Mouse (Mus musculus): ENCODE measurements around the gene Gpatch1.
"Not testable (repeated sequence)": the region's sequence is repeated elsewhere in the genome, so short reads cannot be mapped to it uniquely, and the experiment has no call there.

The Gpatch1 gene

DNA sequence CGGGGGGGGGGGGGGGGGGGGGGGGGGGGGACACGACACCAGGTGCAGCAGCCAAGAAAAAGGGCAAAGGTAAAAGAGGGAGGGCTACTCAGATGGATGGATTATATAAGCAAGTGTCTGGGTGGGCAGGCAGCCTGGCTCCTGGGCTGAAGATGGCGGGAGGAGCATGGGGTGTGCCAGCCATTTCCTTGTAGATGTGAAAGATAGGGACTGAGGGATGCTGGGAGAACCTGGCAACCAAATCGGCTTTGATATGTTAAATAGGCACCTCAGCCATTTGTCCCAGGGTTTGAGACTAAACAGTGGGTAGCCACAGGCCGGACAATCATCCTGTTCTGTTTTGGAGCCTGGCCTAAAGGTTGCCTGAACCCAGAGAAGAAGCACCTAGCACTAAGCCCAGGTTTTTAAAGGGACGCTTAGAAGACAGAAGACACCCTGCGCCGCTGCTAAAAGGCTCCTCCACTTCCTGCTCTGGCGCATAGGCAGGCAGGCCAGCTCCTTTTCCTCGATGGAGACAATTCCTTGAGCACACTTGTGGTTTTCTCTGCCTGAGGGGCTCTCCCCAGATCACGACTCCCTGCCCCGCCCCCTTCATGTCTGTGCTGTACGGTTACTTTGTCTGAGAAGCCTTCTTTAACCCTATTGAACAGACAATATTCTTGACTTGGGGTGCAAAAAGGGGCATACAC, 4.6 kb upstream of the Gpatch1 start:
- DNase-seq (ENCODE audit: low spot score in 2 of 2) = no peak

DNA sequence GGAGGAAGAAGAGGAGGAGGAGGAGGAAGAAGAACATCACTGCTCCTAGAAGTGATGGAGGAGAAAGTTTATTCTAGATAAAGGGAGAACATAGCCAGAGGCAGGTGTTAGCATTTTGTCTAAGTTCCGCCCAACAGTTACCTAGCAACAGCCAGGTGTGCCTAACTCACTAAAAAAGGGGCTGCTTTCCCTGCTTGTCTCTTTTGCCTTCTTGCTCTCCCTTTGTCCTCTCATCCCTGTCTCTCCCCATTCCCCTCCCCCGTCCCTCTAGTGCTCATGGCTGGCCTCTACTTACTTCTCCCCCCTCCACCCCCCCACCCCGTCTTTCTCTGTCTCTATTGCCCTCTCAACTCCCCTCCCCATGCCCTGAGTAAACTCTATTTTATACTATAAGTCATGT, 3.9 kb upstream of the Gpatch1 start:
- no peak for DNase-seq (ENCODE audit: low spot score in 2 of 2)

GRCm38 (mm10) chr7:35319755-35320154, 1.5 kb upstream of the Gpatch1 start:
- no peak for DNase-seq (ENCODE audit: low spot score in 2 of 2)

DNA sequence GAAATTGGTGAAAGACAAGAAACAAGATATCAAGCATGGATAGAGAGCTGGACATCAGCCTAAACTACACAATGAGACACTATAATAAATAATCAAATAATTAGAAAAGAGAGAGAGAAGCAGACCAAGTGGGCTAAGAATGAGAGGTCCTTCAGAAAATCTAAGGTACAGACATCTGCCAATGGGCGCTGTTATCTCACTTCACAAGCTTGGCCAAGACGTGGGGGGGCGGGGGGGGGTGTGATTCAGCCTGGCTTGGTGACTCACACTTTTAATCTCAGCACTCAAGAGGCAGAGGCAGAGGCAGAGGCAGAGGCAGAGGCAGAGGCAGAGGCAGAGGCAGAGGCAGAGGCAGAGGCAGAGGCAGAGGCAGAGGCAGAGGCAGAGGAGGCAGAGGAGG, 981 bp upstream of the Gpatch1 start:
- not testable (repeated sequence) for DNase-seq (ENCODE audit: low spot score in 2 of 2)

DNA sequence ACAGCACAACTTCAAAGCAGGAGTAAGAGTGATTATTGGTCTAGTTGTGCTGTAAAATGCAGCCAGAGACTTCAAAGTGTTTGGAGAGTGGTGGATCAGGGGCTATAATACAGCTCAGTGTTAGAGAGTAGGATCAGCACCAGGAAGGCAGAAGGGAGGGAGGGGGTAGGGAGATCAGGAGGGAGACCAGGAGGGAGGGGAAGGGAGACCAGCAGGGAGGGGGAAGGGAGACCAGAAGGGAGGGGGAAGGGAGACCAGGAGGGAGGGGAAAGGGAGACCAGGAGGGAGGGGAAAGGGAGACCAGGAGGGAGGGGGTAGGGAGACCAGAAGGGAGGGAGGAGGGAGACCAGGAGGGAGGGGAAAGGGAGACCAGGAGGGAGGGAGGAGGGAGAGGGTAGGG, 4.1 kb downstream of the Gpatch1 start:
- DNase-seq (ENCODE audit: low spot score in 2 of 2) = no peak

GRCm38 (mm10) chr7:35311214-35311613, 7.0 kb downstream of the Gpatch1 start:
- DNase-seq (ENCODE audit: low spot score in 2 of 2) = no peak

DNA sequence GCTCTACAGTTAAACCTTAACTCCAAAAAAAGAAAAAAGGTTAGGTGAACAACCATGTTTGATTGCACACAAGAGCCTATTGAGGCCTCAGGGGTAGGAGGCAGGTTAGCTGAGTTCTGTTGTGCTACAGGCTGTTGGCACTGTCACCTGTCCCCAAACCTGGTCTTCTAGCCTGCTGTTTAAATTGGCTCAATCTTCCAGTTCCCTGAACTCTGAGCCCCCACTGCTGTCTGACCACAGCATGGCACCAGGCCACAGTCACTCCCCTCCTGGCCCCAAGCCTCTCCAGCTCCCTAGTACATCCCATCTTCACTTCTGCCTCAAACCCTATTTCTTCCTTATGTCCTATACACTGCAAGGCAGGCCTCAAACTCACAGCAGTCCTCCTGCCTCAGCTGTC, 17.4 kb downstream of the Gpatch1 start:
- no peak for DNase-seq (ENCODE audit: low spot score in 2 of 2)

- DNase-seq (ENCODE audit: low spot score in 2 of 2) = no peak
Measured at GRCm38 (mm10) chr7:35299656-35300055, 18.6 kb downstream of the Gpatch1 start.

- no peak for DNase-seq (ENCODE audit: low spot score in 2 of 2)
Measured at GRCm38 (mm10) chr7:35297886-35298285, 20.4 kb downstream of the Gpatch1 start.

GRCm38 (mm10) chr7:35295631-35296030, 22.6 kb downstream of the Gpatch1 start:
- no peak for DNase-seq (ENCODE audit: low spot score in 2 of 2)

DNA sequence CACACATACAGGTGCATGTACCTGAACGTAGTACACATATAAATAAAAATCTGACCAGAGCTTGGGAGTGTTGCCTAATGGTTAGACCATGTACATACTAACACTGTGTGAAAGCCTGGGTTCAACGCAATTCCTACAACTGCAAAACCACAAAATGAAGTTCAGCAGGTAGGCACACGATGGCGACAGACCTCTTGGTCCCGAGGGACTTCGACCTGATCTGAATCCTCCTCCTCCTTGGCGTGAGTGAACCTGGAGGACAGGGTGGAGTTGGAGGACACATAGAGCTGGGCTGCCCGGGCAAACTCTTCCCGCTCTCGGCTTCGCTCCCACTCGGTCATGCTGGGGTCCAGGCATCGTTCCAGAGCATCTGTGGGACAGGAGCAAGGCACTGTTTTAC, 24.8 kb downstream of the Gpatch1 start:
- no peak for DNase-seq (ENCODE audit: low spot score in 2 of 2)

DNA sequence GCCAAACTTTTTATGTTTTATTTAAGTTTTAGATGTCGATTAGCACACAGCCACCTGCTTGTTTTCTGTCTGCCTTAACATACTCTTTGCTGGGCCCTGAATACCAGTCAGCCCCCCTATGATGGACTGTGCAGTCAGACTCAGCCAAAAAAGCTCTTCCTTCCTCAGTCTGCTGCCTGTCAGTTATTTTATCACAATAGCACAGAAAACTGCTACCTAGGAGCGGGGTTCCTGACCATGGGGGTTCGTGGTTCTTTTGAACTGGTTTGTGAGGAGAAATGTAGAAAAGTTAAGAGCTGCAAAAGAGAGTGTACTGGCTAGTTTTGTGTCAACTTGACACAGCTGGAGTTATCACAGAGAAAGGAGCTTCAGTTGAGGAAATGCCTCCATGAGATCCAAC, 39.3 kb downstream of the Gpatch1 start:
- no peak for DNase-seq (ENCODE audit: low spot score in 2 of 2)

DNA sequence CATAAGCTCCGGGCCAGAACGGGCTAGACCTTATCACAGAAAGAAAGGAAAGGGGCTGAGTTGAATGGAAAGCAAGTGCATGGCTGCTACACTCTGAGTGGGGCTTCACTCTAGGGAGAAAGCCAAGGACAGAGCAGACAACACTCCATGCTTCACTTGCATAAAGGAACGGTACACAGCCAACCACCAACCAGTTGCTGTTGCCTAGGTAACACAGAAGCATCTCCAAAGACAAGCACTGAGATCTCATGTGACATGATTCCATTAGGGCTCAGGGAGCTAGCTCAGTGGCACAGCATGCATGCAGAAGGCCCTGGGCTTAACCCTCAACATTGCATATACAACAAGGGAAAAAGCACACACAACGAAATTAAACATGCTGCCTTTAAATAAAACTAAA, 40.8 kb downstream of the Gpatch1 start:
- no peak for DNase-seq (ENCODE audit: low spot score in 2 of 2)

- no peak for DNase-seq (ENCODE audit: low spot score in 2 of 2)
Measured at GRCm38 (mm10) chr7:35269443-35270024, 48.7 kb downstream of the Gpatch1 start.

DNA sequence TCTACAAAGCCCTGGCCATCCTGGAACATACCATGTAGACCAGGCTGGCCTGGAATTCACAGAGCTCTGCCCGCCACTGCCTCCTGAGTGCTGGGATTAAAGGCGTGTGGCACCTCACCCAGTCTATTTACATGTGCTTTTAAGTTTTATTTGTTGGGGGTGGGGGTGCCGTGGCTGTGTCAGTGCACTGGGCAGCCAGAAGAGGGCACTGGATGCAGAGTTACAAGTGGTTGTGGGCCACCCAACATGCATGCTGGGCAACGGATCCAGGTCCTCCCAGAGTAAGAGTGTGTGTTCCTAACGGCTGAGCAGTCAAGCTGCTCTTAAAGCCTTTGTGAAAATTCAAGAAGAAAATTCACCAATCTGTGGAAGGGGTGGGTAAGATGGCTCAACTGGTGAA, 50.4 kb downstream of the Gpatch1 start:
- no peak for DNase-seq (ENCODE audit: low spot score in 2 of 2)

DNA sequence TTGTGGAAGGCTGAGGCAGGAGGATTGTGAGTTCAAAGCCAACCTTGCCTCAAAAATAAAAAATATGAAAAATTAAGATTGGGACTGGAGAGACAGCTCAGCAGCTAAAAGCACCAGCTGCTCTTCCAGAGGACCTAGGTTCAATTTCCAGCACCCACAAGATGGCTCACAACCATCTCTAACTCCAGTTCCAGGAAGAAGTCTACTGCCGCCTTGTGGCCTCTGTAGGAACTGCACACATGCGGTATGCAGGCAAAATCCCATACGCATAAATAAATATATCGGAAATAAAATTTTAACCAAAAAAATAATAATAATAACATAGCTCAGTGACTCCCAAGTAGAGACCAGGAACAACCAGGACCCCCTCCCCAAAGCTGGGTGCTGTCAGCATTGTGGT, 51.6 kb downstream of the Gpatch1 start:
- peak in 1 of 2 experiments; percentile 21 for DNase-seq (ENCODE audit: low spot score in 2 of 2)

DNA sequence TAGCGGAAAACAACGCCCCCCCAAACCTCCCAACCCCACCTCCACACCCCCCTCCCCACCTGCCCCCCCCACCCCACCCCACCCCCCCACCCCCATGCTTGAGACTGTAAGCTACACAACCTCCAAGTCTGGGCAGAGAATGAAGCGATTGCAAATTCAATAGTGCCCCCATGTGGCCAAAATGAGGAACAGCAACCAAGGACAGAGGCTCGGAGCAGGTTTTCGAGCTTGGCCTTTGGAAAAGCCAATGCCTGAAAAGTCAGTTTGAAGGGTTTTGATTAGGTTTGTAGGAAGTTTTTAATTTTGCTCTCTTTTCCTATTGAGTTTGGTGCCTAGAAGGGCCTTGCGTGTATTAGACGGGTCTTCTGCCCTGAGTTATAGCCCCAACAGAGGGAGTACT, 53.5 kb downstream of the Gpatch1 start:
- DNase-seq (ENCODE audit: low spot score in 2 of 2) = peak in 1 of 2 experiments; percentile 36

DNA sequence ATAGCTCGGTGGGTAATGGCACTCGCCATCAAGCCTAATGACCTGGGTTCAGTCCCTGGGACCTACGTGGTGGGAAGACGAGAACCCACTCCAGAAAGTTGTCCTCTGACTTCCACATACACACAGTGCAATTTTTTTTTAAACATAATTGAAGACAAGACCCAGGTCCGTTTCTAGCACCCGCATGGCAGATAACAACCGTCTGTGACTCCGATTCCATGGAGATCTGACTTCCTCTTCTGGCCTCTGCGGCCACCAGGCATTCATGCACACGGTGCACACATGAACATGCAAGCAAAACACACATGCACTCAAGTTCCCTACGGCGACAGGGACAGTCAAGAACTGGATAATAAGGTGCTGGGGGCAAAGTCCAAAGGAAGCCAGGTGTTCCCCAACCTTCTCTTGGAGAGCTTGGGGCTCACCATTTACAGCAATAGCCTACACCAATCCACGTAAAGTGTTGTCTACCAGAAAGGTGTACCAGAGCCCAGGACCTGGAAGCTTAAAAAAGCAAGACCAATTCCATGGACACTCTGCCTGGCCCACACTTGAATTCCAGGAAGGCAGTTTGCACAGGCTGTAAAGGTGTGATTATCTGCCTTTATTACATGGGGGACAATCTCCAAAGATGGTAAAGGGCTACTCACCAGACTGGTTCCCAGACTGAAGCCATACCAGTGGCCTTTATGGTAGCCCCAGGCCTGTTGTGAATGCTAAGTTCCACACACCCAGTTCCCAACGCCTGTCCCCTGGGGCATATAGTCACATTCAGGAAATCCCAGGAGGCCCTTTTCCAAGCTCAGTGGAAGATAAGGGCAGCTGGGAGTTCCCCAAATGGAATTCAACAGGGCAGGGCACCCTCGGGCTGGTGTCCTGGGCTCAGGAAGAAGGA, 54.4 kb downstream of the Gpatch1 start:
- DNase-seq (ENCODE audit: low spot score in 2 of 2) = no peak

- DNase-seq (ENCODE audit: low spot score in 2 of 2) = no peak
Measured at GRCm38 (mm10) chr7:35259384-35259783, 58.9 kb downstream of the Gpatch1 start.

GRCm38 (mm10) chr7:35258294-35258693, 59.9 kb downstream of the Gpatch1 start:
- DNase-seq (ENCODE audit: low spot score in 2 of 2) = no peak

DNA sequence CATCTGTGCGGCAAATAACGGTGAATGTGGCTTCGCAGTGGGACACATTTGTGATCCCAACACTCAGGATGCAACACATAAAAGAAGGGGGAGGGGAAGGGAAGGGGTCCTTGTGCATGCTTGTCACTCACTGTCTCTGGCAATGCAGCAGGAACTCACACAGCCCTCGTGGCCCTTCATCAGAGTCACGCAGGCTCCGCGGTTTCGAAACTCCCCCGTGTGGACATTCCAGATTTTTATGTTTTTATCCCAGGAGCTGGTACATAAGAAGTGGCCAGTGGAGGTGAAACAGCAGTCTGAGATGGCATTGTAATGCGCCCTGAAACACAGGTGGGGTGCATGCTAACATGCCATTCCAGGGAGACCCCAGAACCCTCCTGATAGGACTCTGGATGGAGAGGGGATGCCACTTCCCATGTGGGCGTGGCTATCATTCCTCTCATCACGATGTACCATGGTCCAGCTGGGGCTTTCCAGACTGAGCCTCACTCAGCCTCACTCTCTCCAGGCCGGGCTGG, 66.1 kb downstream of the Gpatch1 start:
- no peak for DNase-seq (ENCODE audit: low spot score in 2 of 2)

DNA sequence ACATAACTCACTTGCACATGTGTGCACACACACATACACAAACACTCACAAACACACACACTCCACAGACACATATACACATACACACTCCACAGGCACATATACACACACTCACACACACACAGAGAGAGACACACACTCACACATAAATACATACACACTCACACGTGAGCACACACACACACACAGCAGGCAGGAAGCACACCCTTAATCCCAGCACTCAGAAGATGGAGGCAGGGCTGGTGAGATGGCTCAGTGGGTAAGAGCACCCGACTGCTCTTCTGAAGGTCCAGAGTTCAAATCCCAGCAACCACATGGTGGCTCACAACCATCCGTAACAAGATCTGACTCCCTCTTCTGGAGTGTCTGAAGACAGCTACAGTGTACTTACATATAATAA, 80.3 kb downstream of the Gpatch1 start:
- DNase-seq (ENCODE audit: low spot score in 2 of 2) = not testable (repeated sequence)

DNA sequence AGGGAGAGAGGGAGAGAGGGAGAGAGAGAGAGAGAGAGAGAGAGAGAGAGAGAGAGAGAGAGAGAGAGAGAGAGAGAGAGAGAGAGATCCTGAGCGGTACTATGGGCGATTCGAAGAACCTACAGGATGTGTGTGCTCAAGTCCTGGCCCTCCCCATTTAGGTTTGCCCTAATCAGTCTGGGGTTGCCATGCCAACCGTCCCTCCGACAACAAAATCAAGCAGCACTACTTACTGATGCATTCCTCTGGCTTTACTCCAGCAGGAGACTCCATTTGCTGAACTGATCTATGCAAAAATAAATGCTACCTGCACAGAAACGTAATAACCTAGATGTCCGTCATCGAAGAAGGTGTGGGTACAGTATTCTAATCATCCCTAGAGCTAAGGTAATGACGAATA, 82.9 kb downstream of the Gpatch1 start:
- peak in 1 of 2 experiments; percentile 31 for DNase-seq (ENCODE audit: low spot score in 2 of 2)

Measured in spleen, postnatal 4 days (tissue).